Mouse (Mus musculus) liver, embryonic 14.5 days (tissue): ENCODE results near the gene Stpg4. TPM values are rescaled to one million over a fixed set of nuclear protein-coding genes. Genes with fewer than 3 reads are reported as not detected.

ENCODE experiments used
- ATAC-seq: fragments of 200-750 bp; cut with Nextera tagmentation; 2 replicates; pipeline ENCODE4 v1.8.0; 2017; ENCODE audit warnings: moderate number of reproducible peaks, mild to moderate bottlenecking, moderate library complexity; ENCODE audit not compliant: insufficient read depth
- DNase-seq, 3 experiments: peaks; one replicate each; pipeline ENCODE4 v3.0.0-alpha.2; 2012 to 2013; ENCODE audit warnings: low read depth in 3 of 3, low spot score in 3 of 3
- H3K27ac ChIP-seq: fragments of 300-500 bp; sonication (generic); 2 replicates; pipeline ENCODE4 v1.5.1; 2014; ENCODE audit warnings: moderate library complexity, mild to moderate bottlenecking, control low read depth, inconsistent platforms
- H3K27me3 ChIP-seq: fragments of 300-500 bp; sonication (generic); 2 replicates; pipeline ENCODE4 v1.6.1; 2014; ENCODE audit warnings: mild to moderate bottlenecking, low read length, moderate library complexity; ENCODE audit not compliant: control insufficient read depth, insufficient read depth
- H3K36me3 ChIP-seq: fragments of 300-500 bp; sonication (generic); replicated peaks from 2 replicates; pipeline ENCODE4 v1.6.1; 2014; ENCODE audit warnings: low read depth; ENCODE audit not compliant: control insufficient read depth, insufficient read depth
- H3K4me1 ChIP-seq, 2 experiments: fragments of 200-500 bp in 1 of 2; fragments of 300-500 bp in 1 of 2; sonication (generic) in 1 of 2; replicated peaks; 2 replicates each; pipeline ENCODE4 v1.6.1; 2012 to 2014; ENCODE audit warnings: antibody characterized with exemption in 1 of 2, inconsistent platforms in 1 of 2, low read length in 1 of 2; ENCODE audit not compliant: control insufficient read depth in 2 of 2, insufficient read depth in 2 of 2
- H3K4me2 ChIP-seq: fragments of 300-500 bp; sonication (generic); 2 replicates; pipeline ENCODE4 v1.6.1; 2014; ENCODE audit warnings: low read depth, mild to moderate bottlenecking, control low read depth, moderate library complexity
- H3K4me3 ChIP-seq, 2 experiments: fragments of 200-500 bp in 1 of 2; fragments of 300-500 bp in 1 of 2; sonication (generic) in 1 of 2; 2 replicates each; pipeline ENCODE4 v1.5.1; 2012 to 2014; ENCODE audit warnings: low read depth in 2 of 2, low read length in 2 of 2, mild to moderate bottlenecking in 2 of 2, control low read depth in 1 of 2, inconsistent platforms in 1 of 2, moderate library complexity in 1 of 2; ENCODE audit not compliant: insufficient read depth in 1 of 2
- H3K9ac ChIP-seq: fragments of 300-500 bp; sonication (generic); replicated peaks from 2 replicates; pipeline ENCODE4 v1.6.1; 2014; ENCODE audit warnings: mild to moderate bottlenecking, control low read depth, moderate library complexity
- H3K9me3 ChIP-seq: fragments of 300-500 bp; sonication (generic); 2 replicates; pipeline ENCODE4 v1.6.1; 2016; ENCODE audit warnings: low read length, mixed read lengths; ENCODE audit not compliant: control insufficient read depth
- CTCF ChIP-seq: IDR thresholded peaks from 2 replicates; pipeline ENCODE4 v1.5.1; 2016; ENCODE audit warnings: antibody characterized with exemption, low read depth, control low read depth
- EP300 ChIP-seq: IDR thresholded peaks from 2 replicates; pipeline ENCODE4 v1.6.1; 2016; ENCODE audit warnings: antibody characterized with exemption, low read depth
- WGBS: fragments of 180-500 bp; shearing (Covaris S2); extraction: QIAGEN DNeasy Blood & Tissue Kit; methylation state at CpG from one replicate; pipeline ENCODE4 v1.1.7; 2014; ENCODE audit not compliant: insufficient replicate concordance; 5-methylcytosine and 5-hydroxymethylcytosine counted together
- polyA plus RNA-seq, 2 experiments: library from polyadenylated mRNA; depleted of rRNA in 1 of 2; stranded (reverse) in 1 of 2; unstranded in 1 of 2; fragments of >200 nt; fragmentation: Nextera tagmentation in 1 of 2; extraction: Ambion mirVana in 1 of 2; gene quantifications; 2 replicates each; pipeline versions ENCODE4 v1.2.1 to v1.2.3; 2012 to 2014

The Stpg4 gene
- polyA plus RNA-seq, 2 experiments, result not detected

DNA sequence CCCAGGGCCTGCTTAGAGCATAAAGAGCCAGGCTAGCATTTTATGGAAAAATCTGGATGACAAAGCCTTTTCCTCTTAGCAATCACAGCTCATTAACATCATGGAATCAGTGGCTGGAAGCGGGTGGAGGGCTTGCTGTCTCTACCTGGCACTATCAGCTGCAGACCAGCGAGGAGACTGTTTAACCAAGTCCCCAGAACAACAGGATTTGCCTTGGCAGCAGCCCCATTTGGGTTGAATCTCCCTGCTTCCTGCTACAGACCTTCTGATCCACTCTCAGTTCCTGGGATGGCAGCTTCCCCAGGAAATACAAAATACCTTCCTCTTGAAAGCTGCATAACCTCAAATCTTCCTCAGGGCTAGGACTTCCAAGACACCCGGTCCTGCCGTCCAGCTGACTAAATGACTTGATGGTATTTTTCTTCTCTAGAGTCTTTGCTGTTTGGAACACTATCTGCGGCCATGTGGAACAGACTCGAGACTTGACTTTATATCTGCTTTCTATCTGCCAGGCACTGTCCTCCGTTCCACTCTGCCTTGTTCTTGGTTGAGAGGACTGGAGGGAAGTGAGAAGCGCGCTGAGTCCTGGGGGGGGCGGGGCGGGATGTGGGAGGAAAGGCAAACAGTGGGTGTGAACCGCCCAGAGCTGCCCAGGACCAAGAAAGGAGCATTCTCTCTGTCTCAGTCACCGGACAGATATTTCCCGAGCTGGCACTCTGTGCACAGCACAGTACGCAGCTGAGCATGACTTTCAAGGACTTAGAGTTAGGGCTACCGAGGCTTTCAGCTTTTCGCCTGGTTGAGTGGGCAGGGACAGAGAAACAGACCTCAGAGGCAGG lies 31.6 kb upstream of the Stpg4 start:
- 6% methylated on average over 15 of the region's 17 CpGs for WGBS
- peaks cover 8 to 27% of the 10 kb centered on the region in 2 experiments; a peak in 3 of 4 replicates for H3K4me1 ChIP-seq
- DNase-seq (no peak), ATAC-seq (peak; percentile 58; the same call in 1 of the 2 replicates)
- TF ChIP-seq CTCF, result no peak
- no peak for TF ChIP-seq EP300
- no peaks in the 10 kb centered on the region; the same call in 1 of the 2 replicates for H3K27me3 ChIP-seq
- H3K4me3 ChIP-seq, result peak overlapping the region in 1 of 2 experiments; percentile 8; a peak in 2 of 4 replicates
- no peak overlapping the region for H3K27ac ChIP-seq
- no peak overlapping the region for H3K9ac ChIP-seq
- H3K36me3 ChIP-seq, result no peaks in the 10 kb centered on the region
- H3K9me3 ChIP-seq, result no peaks in the 10 kb centered on the region
- peak overlapping the region; percentile 43 for H3K4me2 ChIP-seq

DNA sequence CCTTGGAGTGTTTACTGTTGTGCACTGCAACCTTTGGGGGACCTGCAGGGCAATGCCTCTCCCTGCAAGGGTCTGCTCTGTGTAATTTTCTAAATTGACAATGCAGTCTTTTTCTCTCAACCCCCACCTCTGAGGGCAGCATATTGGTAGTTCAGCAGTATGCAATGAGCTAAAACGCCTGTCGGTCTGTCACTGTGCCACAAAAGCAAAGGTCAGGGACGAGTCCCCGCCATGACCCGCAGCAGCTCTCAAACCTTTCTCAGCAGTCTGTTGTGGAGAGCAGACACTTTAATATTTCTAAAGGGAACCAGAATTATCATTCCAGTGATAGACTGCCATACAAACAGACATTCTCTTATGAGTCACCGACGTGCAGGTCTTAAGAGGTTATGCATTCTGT lies 30.4 kb upstream of the Stpg4 start:
- TF ChIP-seq EP300, result no peak
- no peak for TF ChIP-seq CTCF
- 68% methylated on average over 7 of the region's 7 CpGs for WGBS
- no peak overlapping the region for H3K4me2 ChIP-seq
- H3K9ac ChIP-seq, result no peak overlapping the region
- DNase-seq, result no peak
- H3K4me1 ChIP-seq, result peaks cover 8 to 27% of the 10 kb centered on the region in 2 experiments; a peak in 3 of 4 replicates
- ATAC-seq, result no peak
- H3K27me3 ChIP-seq, result no peaks in the 10 kb centered on the region; the same call in 1 of the 2 replicates
- H3K27ac ChIP-seq, result no peak overlapping the region
- no peaks in the 10 kb centered on the region for H3K9me3 ChIP-seq
- H3K4me3 ChIP-seq, result no peak overlapping the region
- H3K36me3 ChIP-seq, result no peaks in the 10 kb centered on the region

DNA sequence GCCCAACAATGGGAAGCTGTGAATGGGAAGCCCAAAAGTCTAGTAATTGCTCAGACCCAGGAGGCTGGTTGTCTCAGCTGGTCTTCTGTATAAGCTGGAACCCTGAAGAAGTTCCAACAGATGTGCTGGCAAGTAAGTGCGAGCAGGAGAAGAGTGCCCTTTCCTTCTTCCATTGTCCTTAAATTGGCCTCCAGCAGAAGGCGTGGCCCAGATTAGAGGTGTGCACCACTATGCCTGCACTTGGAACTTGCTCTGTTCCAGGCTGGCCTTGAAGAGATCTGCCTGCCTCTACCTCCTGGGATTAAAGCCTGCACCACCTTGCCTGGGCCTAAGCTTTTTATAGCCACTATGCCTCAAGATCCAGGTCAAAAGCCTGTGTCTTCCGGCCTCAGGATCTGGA lies 26.6 kb upstream of the Stpg4 start:
- Histone ChIP-seq H3K9me3 (no peaks in the 10 kb centered on the region), H3K4me1 (peaks cover 4 to 18% of the 10 kb centered on the region in 2 experiments; a peak in 3 of 4 replicates), H3K27me3 (no peaks in the 10 kb centered on the region), H3K36me3 (no peaks in the 10 kb centered on the region), H3K4me3 (no peak overlapping the region), H3K9ac (no peak overlapping the region), H3K4me2 (no peak overlapping the region), H3K27ac (no peak overlapping the region)
- no peak for ATAC-seq
- WGBS, result 72% methylated on average over 3 of the region's 3 CpGs
- TF ChIP-seq CTCF (no peak), EP300 (no peak)
- no peak for DNase-seq

DNA sequence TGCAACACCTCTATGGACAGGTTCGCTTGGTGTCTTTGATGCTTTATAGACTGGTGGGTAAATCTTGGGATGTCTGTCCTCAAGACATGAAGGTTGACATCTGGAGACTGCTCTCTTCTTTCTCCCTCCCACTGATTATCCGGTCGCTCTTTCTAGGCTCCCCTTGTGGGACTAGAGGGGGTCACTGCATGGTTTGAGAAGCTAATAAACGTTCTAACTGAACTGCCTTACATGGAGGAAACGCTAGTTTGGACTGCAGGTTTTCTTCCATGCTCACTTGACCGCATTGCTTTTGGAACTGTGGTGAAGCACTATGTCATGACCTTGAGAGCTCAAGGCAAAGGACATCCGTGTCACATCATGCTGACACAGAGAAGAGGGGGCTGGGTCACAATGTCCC lies 25.8 kb upstream of the Stpg4 start:
- TF ChIP-seq CTCF (no peak), EP300 (no peak)
- ATAC-seq, result no peak
- no peak overlapping the region for H3K4me2 ChIP-seq

DNA sequence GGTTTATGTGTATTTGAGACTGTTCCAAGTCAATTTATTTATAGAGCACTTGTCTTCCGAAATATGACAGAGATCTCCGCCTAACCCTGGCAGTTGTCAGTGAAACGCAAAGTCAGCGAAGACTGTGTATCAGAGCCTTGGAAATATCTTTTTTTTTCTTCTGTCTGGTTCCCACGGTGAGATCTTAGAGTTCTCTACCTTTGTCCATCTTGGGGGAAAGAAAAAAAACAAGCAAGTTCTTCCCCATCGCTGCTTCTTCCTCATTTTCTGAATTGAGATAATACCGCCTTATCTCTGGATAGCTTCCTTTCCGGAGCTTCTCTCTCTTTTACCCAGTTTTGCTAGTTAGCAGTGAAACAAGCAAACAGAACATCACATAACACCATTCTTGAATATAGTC lies 21.3 kb upstream of the Stpg4 start:
- no peak for DNase-seq
- TF ChIP-seq EP300, result no peak
- no peak for TF ChIP-seq CTCF
- H3K4me2 ChIP-seq, result peak overlapping the region; percentile 42
- no peaks in the 10 kb centered on the region for H3K27me3 ChIP-seq
- peaks cover 7% of the 10 kb centered on the region for H3K36me3 ChIP-seq
- ATAC-seq, result no peak
- no peak overlapping the region for H3K4me3 ChIP-seq
- WGBS, result 9% methylated on average over 8 of the region's 8 CpGs
- H3K9ac ChIP-seq, result 0 out of 2 replicates have a peak overlapping the region, but pooled peaks have one; percentile 5
- H3K27ac ChIP-seq, result no peak overlapping the region
- H3K9me3 ChIP-seq, result no peaks in the 10 kb centered on the region
- peaks cover 21 to 23% of the 10 kb centered on the region in 2 experiments for H3K4me1 ChIP-seq

More for the DNA sequence above, 25.8 kb upstream of the Stpg4 start:
- 66% methylated on average over 7 of the region's 7 CpGs for WGBS
- H3K4me1 ChIP-seq, result peaks cover 8 to 17% of the 10 kb centered on the region in 2 experiments; a peak in 3 of 4 replicates
- DNase-seq, result no peak
- no peaks in the 10 kb centered on the region for H3K27me3 ChIP-seq
- H3K36me3 ChIP-seq, result no peaks in the 10 kb centered on the region
- no peak overlapping the region for H3K9ac ChIP-seq
- no peak overlapping the region for H3K4me3 ChIP-seq
- H3K27ac ChIP-seq, result no peak overlapping the region
- no peaks in the 10 kb centered on the region for H3K9me3 ChIP-seq
